Mouse (Mus musculus) C3H10T1/2 (cell line): Measurements from ENCODE around the gene Btbd8. TPM values are rescaled to one million over a fixed set of nuclear protein-coding genes. Genes with fewer than 3 reads are reported as not detected.

Experiments used
- polyA plus RNA-seq, 2 experiments: library from polyadenylated mRNA; unstranded; fragments of >200 nt; fragmentation: generic; extraction: Trizol; gene quantifications; one replicate each; pipeline ENCODE4 v1.2.1; 2012; ENCODE audit warnings: missing spikeins in 2 of 2

The Btbd8 gene
- polyA plus RNA-seq = under 1 TPM; 0.04 to 0.54 TPM

GRCm38 (mm10) chr5:107437464-107438281 is at the start of gene Btbd8:
TSS of gene Btbd8 (plus strand) at chr5:107437997.

GRCm38 (mm10) chr5:107402436-107402835 is 35.4 kb upstream of the Btbd8 start, which contains the start of gene Ephx4:
TSS of gene Ephx4 (plus strand) at chr5:107402736.

GRCm38 (mm10) chr5:107431249-107431648 is 6.5 kb upstream of the Btbd8 start, which contains the start of gene Lpcat2b:
TSS of gene Lpcat2b (plus strand) at chr5:107431549.

GRCm38 (mm10) chr5:107507321-107507720 is 69.5 kb downstream of the Btbd8 start, which contains the start of gene Gm42669:
TSS of gene Gm42669 (plus strand) at chr5:107507621.

GRCm38 (mm10) chr5:107534581-107534980 is 96.8 kb downstream of the Btbd8 start, which contains the start of gene 1700028K03Rik:
TSS of gene 1700028K03Rik (plus strand) at chr5:107534709.

Other genes with a start within 250 kb of the Btbd8 start
- gene Tgfbr3, start 148.4 kb upstream of the Btbd8 start, polyA plus RNA-seq = 10 to 100 TPM in 1 of 2 experiments, under 1 TPM in 1; 0.70 to 12.9 TPM
- gene Brdt, start 106.8 kb upstream of the Btbd8 start, polyA plus RNA-seq = 1 to 10 TPM in 1 of 2 experiments, under 1 TPM in 1; 0.02 to 1.1 TPM
- under 1 TPM in 1 of 2 experiments, not detected in 1; 0.12 TPM for gene Ephx4, start 35.3 kb upstream of the Btbd8 start, polyA plus RNA-seq
- not detected for gene Lpcat2b, start 6.4 kb upstream of the Btbd8 start, polyA plus RNA-seq
- under 1 TPM in 1 of 2 experiments, not detected in 1; 0.14 TPM for gene Gm42669, start 69.6 kb downstream of the Btbd8 start, polyA plus RNA-seq
- gene 1700028K03Rik, start 96.7 kb downstream of the Btbd8 start, polyA plus RNA-seq = under 1 TPM in 1 of 2 experiments, not detected in 1; 0.02 TPM
- gene Rpap2, start 159.4 kb downstream of the Btbd8 start, polyA plus RNA-seq = 1 to 10 TPM; 1.3 to 8.3 TPM
- gene Glmn, start 159.9 kb downstream of the Btbd8 start, polyA plus RNA-seq = 1 to 10 TPM in 1 of 2 experiments, under 1 TPM in 1; 0.43 to 2.1 TPM